Mouse (Mus musculus) megakaryocyte, embryonic 14.5 days (primary cell): Measurements from ENCODE around the gene St6galnac3. TPM values are rescaled to one million over a fixed set of nuclear protein-coding genes. Genes with fewer than 3 reads are reported as not detected.

Source experiments
- H3K27me3 ChIP-seq: replicated peaks from 2 replicates; pipeline ENCODE3; 2012; ENCODE audit warnings: inconsistent platforms
- H3K36me3 ChIP-seq: replicated peaks from 2 replicates; pipeline ENCODE3; 2012; ENCODE audit warnings: low read length, inconsistent platforms, mixed read lengths
- H3K4me1 ChIP-seq: 2 replicates; pipeline ENCODE4 v1.6.1; 2012; ENCODE audit warnings: inconsistent platforms
- H3K4me3 ChIP-seq: replicated peaks from 2 replicates; pipeline ENCODE3; 2012; ENCODE audit warnings: moderate library complexity, mild to moderate bottlenecking, inconsistent platforms
- H3K9me3 ChIP-seq: 2 replicates; pipeline ENCODE4 v1.6.1; 2012; ENCODE audit warnings: inconsistent platforms
- FLI1 ChIP-seq: IDR thresholded peaks from 2 replicates; pipeline ENCODE4 v1.6.1; 2012; ENCODE audit warnings: low read length, inconsistent platforms, mixed read lengths
- GATA1 ChIP-seq: IDR thresholded peaks from 3 replicates; pipeline ENCODE4 v1.6.1; 2012; ENCODE audit warnings: mixed read lengths, low read length, inconsistent platforms, borderline replicate concordance
- polyA plus RNA-seq: library from polyadenylated mRNA; stranded (reverse); fragments of >175 nt; gene quantifications from 2 replicates; pipeline ENCODE4 v1.2.3, GENCODE M21; 2012; ENCODE audit warnings: low replicate concordance; ENCODE audit not compliant: insufficient read depth

St6galnac3 gene
- polyA plus RNA-seq, 1 experiment, result 0.04 TPM

GRCm38 (mm10) chr3:153719256-153719970 lies 5.6 kb downstream of the St6galnac3 start:
- peaks cover 4% of the 10 kb centered on the region for H3K36me3 ChIP-seq
- peaks cover 77% of the 10 kb centered on the region for H3K4me1 ChIP-seq
- H3K9me3 ChIP-seq, result peaks cover 12% of the 10 kb centered on the region
- H3K4me3 ChIP-seq, result peak overlapping the region; percentile 85
- H3K27me3 ChIP-seq, result peaks cover 11% of the 10 kb centered on the region
- TF ChIP-seq FLI1 (no peak), GATA1 (no peak)

- Histone ChIP-seq H3K36me3 (peaks cover 4% of the 10 kb centered on the region), H3K27me3 (peaks cover 11% of the 10 kb centered on the region), H3K9me3 (peaks cover 17% of the 10 kb centered on the region), H3K4me3 (no peak overlapping the region), H3K4me1 (peaks cover 70% of the 10 kb centered on the region)
- TF ChIP-seq GATA1 (no peak), FLI1 (no peak)
Observed at GRCm38 (mm10) chr3:153718724-153719123, 6.2 kb downstream of the St6galnac3 start.

- Histone ChIP-seq H3K27me3 (peaks cover 11% of the 10 kb centered on the region), H3K4me1 (peaks cover 60% of the 10 kb centered on the region), H3K9me3 (peaks cover 17% of the 10 kb centered on the region), H3K4me3 (peak overlapping the region; percentile 72), H3K36me3 (peaks cover 4% of the 10 kb centered on the region)
- no peak for TF ChIP-seq GATA1
- no peak for TF ChIP-seq FLI1
Observed at GRCm38 (mm10) chr3:153717742-153718141, 7.2 kb downstream of the St6galnac3 start.

GRCm38 (mm10) chr3:153715646-153716045 lies 9.3 kb downstream of the St6galnac3 start:
- H3K4me1 ChIP-seq, result peaks cover 53% of the 10 kb centered on the region

GRCm38 (mm10) chr3:153710545-153710944 lies 14.4 kb downstream of the St6galnac3 start:
- Histone ChIP-seq H3K4me3 (no peak overlapping the region), H3K27me3 (peaks cover 40% of the 10 kb centered on the region), H3K36me3 (no peaks in the 10 kb centered on the region), H3K9me3 (peaks cover 10% of the 10 kb centered on the region), H3K4me1 (peaks cover 32% of the 10 kb centered on the region)
- no peak for TF ChIP-seq GATA1
- TF ChIP-seq FLI1, result no peak

More at GRCm38 (mm10) chr3:153715646-153716045, 9.3 kb downstream of the St6galnac3 start:
- Histone ChIP-seq H3K27me3 (peaks cover 20% of the 10 kb centered on the region), H3K36me3 (peaks cover 4% of the 10 kb centered on the region), H3K9me3 (peaks cover 17% of the 10 kb centered on the region), H3K4me3 (no peak overlapping the region)
- TF ChIP-seq GATA1 (no peak), FLI1 (no peak)

- Histone ChIP-seq H3K27me3 (peaks cover 33% of the 10 kb centered on the region), H3K9me3 (no peaks in the 10 kb centered on the region), H3K4me3 (no peak overlapping the region), H3K4me1 (peaks cover 33% of the 10 kb centered on the region), H3K36me3 (no peaks in the 10 kb centered on the region)
- TF ChIP-seq FLI1, result no peak
- TF ChIP-seq GATA1, result no peak
Observed at GRCm38 (mm10) chr3:153707687-153708086, 17.3 kb downstream of the St6galnac3 start.

- TF ChIP-seq GATA1 (no peak), FLI1 (no peak)
- peaks cover 27% of the 10 kb centered on the region for H3K4me1 ChIP-seq
- H3K27me3 ChIP-seq, result peaks cover 28% of the 10 kb centered on the region
- no peak overlapping the region for H3K4me3 ChIP-seq
- no peaks in the 10 kb centered on the region for H3K36me3 ChIP-seq
- no peaks in the 10 kb centered on the region for H3K9me3 ChIP-seq
Observed at GRCm38 (mm10) chr3:153706901-153707300, 18.1 kb downstream of the St6galnac3 start.

GRCm38 (mm10) chr3:153701752-153702740 lies 22.9 kb downstream of the St6galnac3 start:
- H3K4me1 ChIP-seq, result peaks cover 22% of the 10 kb centered on the region
- no peak for TF ChIP-seq FLI1
- no peak for TF ChIP-seq GATA1
- no peaks in the 10 kb centered on the region for H3K36me3 ChIP-seq

GRCm38 (mm10) chr3:153701172-153701571 lies 23.8 kb downstream of the St6galnac3 start:
- H3K27me3 ChIP-seq, result peaks cover 4% of the 10 kb centered on the region
- H3K4me1 ChIP-seq, result peaks cover 14% of the 10 kb centered on the region
- no peaks in the 10 kb centered on the region for H3K36me3 ChIP-seq
- no peak for TF ChIP-seq GATA1
- TF ChIP-seq FLI1, result no peak
- H3K4me3 ChIP-seq, result no peak overlapping the region
- no peaks in the 10 kb centered on the region for H3K9me3 ChIP-seq

More at GRCm38 (mm10) chr3:153701752-153702740, 22.9 kb downstream of the St6galnac3 start:
- H3K9me3 ChIP-seq, result no peaks in the 10 kb centered on the region
- peaks cover 4% of the 10 kb centered on the region for H3K27me3 ChIP-seq
- H3K4me3 ChIP-seq, result no peak overlapping the region
